Mouse (Mus musculus): ENCODE measurements at regions not wholly inside any gene's neighbourhood (a gene's known extent, or its start where the extent isn't known, plus 50 kb on each side); places are given as distances from the start of the nearest gene placed in this dataset.
A peak's percentile ranks its signal among the peaks of the same experiment; 100 is the strongest.

GRCm38 (mm10) chr12:27150871-27151853 lies 191.2 kb downstream of the Sox11 start:
- WGBS, result 58% methylated on average over 13 of the region's 13 CpGs

GRCm38 (mm10) chr12:27143310-27143709 lies 199.1 kb downstream of the Sox11 start:
- no peak for DNase-seq (ENCODE audit: low read depth, low spot score)
- WGBS, result 85% methylated on average over 8 of the region's 8 CpGs

More at GRCm38 (mm10) chr12:27150871-27151853, 191.2 kb downstream of the Sox11 start:
- no peak for DNase-seq (ENCODE audit: low read depth, low spot score)

GRCm38 (mm10) chr12:27140335-27140702 lies 202.1 kb downstream of the Sox11 start:
- no peak for DNase-seq (ENCODE audit: low read depth, low spot score)
- WGBS, result 27% methylated on average over 5 of the region's 5 CpGs

- 80% methylated on average over 13 of the region's 13 CpGs for WGBS
- no peak for DNase-seq (ENCODE audit: low read depth, low spot score)
These were observed 202.6 kb downstream of the Sox11 start for GRCm38 (mm10) chr12:27139683-27140334.

GRCm38 (mm10) chr12:27138663-27139633 lies 203.4 kb downstream of the Sox11 start:
- no peak for DNase-seq (ENCODE audit: low read depth, low spot score)
- WGBS, result 89% methylated on average over 13 of the region's 13 CpGs

- 13% methylated on average over 10 of the region's 10 CpGs for WGBS
- no peak for DNase-seq (ENCODE audit: low read depth, low spot score)
These were observed 206.3 kb downstream of the Sox11 start for GRCm38 (mm10) chr12:27135997-27136559.

GRCm38 (mm10) chr12:27130544-27130943 lies 211.8 kb downstream of the Sox11 start:
- WGBS, result 81% methylated on average over 1 of the region's 1 CpGs
- no peak for DNase-seq (ENCODE audit: low read depth, low spot score)

GRCm38 (mm10) chr12:27127054-27127605 lies 215.2 kb downstream of the Sox11 start:
- no peak for DNase-seq (ENCODE audit: low read depth, low spot score)
- 57% methylated on average over 10 of the region's 10 CpGs for WGBS

GRCm38 (mm10) chr12:27118581-27118980 lies 223.8 kb downstream of the Sox11 start:
- WGBS, result 84% methylated on average over 6 of the region's 6 CpGs
- no peak for DNase-seq (ENCODE audit: low read depth, low spot score)

- 80% methylated on average over 6 of the region's 6 CpGs for WGBS
- no peak for DNase-seq (ENCODE audit: low read depth, low spot score)
These were observed 227.0 kb downstream of the Sox11 start for GRCm38 (mm10) chr12:27115392-27115791.

- DNase-seq (ENCODE audit: low read depth, low spot score), result no peak
- WGBS, result 78% methylated on average over 9 of the region's 9 CpGs
These were observed 237.3 kb downstream of the Sox11 start for GRCm38 (mm10) chr12:27104925-27105571.

- WGBS, result 89% methylated on average over 2 of the region's 2 CpGs
- no peak for DNase-seq (ENCODE audit: low read depth, low spot score)
These were observed 239.4 kb downstream of the Sox11 start for GRCm38 (mm10) chr12:27102996-27103395.

GRCm38 (mm10) chr12:27089206-27089605 lies 253.2 kb downstream of the Sox11 start:
- DNase-seq (ENCODE audit: low read depth, low spot score), result no peak

GRCm38 (mm10) chr12:27085890-27086289 lies 256.5 kb downstream of the Sox11 start:
- WGBS, result 28% methylated on average over 2 of the region's 2 CpGs
- peak; percentile 60 for DNase-seq (ENCODE audit: low read depth, low spot score)

More at GRCm38 (mm10) chr12:27089206-27089605, 253.2 kb downstream of the Sox11 start:
- 86% methylated on average over 1 of the region's 1 CpGs for WGBS

- WGBS, result 43% methylated on average over 4 of the region's 4 CpGs
These were observed 258.5 kb downstream of the Sox11 start for GRCm38 (mm10) chr12:27083645-27084550.

GRCm38 (mm10) chr12:27083089-27083488 lies 259.3 kb downstream of the Sox11 start:
- WGBS, result 12% methylated on average over 8 of the region's 8 CpGs
- DNase-seq (ENCODE audit: low read depth, low spot score), result no peak

More at GRCm38 (mm10) chr12:27083645-27084550, 258.5 kb downstream of the Sox11 start:
- no peak for DNase-seq (ENCODE audit: low read depth, low spot score)

- WGBS, result 18% methylated on average over 8 of the region's 8 CpGs
- DNase-seq (ENCODE audit: low read depth, low spot score), result no peak
These were observed 259.8 kb downstream of the Sox11 start for GRCm38 (mm10) chr12:27082624-27083023.
